Mouse (Mus musculus) c-Kit-negative CD71-positive TER-119-positive erythroid progenitor cells, embryonic 14.5 days (primary cell): ENCODE results near the gene Enpp5.

Source experiments
- DNase-seq: peaks from one replicate; pipeline ENCODE4 v3.0.0-alpha.2; 2013; ENCODE audit warnings: low read depth, low spot score

The Enpp5 gene

DNA sequence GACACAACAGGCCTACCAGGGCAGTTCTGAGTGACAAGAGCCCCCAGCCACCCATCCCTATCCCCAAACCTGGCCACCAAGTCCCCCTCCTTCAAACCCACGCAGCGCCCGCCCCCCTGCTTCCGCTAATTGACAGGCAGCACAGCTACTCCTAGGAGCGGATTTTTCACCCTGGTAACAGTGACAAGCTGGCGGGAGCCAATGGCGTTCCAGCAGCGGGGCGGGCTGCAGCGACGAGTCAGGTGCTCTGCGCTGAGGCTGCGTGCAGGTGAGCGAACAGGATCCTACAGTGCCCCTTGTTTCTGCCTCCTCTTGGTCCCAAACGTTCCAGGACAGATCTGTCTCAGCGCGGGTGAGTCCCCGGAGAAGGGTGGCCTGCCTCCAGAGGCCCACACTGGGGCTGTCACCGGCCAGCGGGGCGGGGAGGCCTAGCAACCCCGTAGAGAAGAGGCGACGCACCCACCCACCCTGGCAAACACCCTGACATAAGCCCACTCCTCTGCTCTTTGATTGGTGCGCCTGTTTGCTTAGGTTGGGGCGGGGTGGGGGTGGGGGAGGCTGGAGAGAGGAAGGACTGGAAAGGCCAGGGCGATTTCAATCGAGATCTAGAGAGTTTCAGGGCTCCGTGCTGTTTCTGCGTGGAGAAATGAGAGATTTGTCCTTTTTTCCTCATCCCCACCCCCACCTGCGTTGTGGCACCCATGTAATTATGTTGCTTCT is at the start of gene Enpp5:
Enpp5 (plus strand) TSS at position 183 of the 720 bp plus-strand sequence.
- no peak for DNase-seq

DNA sequence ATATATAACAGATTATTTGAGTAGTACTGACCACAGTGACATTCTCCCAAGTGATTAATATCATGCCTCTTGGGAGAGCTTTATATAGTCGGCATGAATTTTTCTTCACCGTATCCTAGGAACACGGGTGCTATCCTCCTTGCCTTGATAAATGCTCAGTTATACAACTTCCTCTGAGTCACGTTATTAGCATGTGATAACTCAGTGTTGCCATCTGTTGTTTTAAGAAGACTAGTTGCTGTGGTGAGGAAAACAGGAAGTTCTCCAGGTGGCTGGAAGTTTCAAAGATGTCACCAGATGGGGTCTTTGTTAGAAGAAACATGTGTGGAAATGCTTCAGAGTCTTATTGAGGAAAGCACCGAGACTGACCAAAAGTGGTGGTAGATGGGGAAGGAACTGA is 49.0 kb upstream of the Enpp5 start:
- no peak for DNase-seq

DNA sequence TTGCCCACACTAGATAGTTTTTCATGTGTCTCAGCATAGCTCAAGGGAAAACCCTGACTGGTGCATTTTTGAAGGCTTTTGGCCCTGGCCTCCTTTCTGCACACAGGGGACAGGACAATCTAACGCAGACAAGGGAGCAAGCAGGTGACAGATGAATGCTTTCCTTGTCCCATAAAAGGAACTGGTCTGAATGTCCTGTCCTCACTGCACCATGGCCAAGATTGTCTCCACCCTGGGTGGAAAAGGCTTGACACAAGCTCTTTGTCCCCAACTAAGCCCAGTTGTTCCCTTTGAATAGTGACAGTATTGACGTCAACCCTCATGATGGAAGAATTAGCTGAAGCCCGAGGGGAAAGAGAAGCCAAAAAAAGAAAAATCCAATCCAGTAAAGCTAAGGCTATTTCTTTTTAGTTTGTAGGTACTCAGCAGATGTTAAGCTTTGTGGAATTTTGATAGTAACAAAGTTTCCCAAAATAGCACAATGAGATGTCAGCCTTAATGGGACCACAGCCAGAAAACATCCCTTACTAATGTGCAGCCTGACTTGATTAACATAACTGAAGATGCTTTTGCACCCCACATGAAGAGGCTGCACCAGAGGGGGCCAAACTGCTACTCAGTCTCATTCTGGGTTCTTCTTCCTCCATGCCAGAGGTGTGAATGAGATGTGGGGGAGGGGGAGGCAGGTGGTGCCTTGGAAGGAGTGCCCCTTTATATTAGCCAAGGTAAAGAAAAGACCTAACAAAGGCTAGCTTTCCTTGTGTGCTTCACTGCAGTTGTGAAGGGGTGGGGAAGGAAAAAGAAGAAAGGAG is 47.6 kb upstream of the Enpp5 start:
- DNase-seq, result no peak

DNA sequence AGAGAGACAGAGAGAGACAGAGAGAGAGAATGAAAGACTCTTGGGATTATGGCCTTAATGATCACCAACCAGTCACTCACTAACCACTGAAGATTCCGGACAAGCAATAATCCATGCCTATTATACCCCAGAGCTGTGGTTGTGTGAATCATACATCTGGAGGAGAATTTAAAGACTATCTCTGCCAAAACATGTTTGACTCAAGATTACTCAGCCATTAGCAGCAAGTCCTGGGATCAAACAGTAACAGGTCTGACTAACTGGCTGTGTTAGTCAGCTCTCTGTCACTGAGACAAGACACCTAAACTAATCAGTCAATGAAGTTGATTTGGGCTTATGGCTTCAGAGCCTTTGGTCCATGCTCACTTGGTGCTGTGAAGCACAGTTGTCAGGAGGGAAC is 43.6 kb upstream of the Enpp5 start:
- DNase-seq, result no peak

DNA sequence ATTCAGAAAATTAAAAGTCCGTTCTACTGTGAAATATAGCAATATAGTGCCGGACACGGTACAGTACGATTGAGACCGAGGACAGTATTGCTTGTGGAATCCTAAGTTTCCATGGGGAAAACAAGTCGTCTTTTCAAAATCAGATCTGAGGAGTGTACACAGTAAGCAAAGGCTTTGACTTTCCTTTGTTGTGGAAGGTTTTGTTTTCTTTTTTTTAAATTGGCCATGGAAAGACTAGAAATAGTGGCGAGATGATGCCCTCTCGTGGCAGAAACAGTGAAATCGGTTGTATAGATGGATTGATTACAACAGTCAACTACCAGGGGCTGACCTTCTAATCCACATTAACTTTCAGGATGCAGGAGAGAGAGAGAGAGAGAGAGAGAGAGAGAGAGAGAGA is 40.0 kb upstream of the Enpp5 start:
- no peak for DNase-seq

DNA sequence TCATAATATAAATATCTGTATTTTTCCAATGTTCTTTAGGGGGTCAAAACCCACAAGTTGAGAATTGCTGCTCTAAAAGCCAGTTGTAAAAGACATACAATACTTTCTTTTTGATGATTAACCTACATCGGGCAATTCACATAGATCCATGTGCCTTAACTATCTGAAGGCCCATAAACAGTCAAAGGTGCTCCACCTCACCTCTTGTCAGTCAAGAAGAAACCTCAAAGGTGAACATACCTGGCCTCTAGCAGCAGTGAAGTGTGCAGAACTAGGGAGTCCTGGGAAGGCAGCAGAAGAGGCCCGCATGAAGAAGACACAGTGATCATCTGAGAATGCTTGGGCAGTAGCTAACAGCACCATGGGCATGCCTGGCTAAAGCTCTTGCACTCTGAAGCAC is 38.2 kb upstream of the Enpp5 start:
- no peak for DNase-seq

DNA sequence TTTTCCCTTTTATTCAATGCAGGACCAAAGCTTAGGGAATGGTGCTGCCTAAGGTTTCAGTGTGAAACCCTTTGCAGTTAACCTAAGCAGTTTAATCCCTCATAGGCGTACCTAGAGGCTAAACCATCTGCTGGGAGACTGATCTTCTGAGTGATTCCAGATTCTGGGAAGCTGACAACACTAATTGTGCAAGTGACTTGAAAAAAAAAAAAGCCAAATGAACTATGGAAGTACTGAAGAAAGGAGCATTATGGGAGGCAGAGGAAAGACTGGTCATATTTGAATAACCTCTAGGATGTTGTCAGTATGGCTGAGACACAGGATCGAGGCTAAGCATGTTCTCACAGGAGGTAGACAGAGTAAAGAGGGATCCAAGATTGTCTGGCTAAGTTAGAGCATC is 36.3 kb upstream of the Enpp5 start:
- no peak for DNase-seq

DNA sequence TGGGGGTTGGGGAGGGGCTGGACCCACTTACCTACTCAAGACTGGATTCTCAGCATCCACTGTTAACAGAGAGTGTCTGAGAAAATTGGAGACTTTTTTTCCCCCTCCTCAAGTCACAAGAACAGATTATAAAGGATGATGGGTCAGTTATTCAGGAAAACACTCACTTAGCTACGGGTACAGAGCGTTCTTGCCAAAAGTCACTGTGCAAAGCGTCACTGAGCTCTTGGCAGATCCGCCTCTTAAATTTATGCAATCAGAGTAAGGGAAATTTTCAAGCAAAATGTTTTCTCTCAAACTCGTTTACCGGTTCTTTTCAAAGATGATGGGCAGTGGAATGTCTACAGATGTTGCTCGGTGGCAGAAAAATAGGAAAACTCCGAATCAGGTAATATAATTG is 35.8 kb upstream of the Enpp5 start:
- no peak for DNase-seq

DNA sequence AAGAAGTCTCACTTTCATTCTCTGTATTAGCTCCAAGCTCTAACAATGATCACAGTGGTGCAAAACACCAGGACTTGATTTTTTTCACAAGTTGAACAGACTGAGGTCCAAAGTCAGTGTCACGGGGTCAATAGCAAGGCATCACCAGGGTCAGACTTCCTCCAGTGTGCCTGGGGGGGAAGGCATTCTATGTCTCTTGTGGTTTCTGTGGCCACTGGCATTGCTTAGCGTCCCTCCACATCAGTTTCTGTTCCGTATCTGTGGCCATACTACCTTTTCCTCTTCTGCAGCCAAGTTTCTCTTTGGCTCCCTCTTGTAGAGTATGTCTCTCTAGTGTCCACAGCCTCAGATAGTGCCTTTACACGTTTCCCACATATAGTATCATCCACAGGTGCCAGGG is 25.2 kb upstream of the Enpp5 start:
- DNase-seq, result no peak

DNA sequence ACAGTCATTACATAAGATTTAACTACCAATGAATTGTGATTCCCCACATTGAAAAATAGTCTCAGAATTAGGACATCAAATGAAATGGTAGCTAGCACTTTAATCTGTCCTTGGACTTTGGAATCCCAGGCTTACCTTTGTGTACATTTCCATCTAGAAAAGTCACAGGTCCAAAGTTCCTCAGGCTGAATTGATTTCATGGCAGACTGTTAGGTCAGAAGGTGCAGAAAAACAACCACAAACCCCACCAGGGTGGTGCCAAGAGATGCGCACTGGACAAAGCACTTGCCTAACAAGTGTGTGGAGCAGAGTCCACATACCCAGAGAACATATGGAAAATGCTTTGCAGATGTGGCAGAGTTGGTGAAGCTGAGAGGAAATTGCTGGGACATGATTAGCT is 21.5 kb upstream of the Enpp5 start:
- DNase-seq, result no peak

DNA sequence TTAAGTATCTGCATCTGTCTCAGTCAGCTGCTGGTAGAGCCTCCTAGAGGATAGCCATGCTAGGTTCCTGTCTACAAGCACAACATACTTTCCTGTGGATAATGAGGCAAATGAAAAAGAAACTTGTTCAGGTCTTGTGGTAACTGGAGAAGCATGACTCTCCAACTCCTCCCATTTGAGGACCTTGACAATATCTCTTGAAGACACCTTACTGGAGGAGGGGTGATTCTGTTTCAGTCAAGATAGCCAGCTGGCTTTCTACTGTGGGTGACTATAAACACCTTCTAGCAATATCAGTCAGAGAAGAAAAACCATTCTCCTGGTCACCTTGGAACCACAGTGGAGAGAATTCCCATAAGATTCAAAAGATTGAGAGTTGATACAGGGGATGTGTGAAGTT is 20.5 kb upstream of the Enpp5 start:
- DNase-seq, result no peak

DNA sequence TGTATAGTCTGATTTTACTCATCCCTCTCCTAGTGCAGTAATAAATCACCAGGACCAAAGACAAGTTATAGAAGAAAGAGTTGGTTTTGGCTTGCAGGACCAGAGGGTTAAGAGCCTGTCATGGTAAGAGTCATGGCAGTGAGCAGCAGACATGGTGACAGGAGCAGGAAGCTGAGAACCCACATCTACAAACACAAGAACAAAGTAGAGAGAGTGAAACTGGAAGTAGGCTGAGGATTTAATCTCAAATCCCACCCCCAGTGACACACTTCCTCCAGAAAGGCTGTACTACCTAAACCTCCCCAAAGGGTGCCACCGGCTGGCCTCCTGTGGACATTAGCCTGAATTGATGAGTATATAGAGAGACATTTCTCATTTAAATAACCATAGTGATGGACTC is 17.8 kb upstream of the Enpp5 start:
- DNase-seq, result no peak

DNA sequence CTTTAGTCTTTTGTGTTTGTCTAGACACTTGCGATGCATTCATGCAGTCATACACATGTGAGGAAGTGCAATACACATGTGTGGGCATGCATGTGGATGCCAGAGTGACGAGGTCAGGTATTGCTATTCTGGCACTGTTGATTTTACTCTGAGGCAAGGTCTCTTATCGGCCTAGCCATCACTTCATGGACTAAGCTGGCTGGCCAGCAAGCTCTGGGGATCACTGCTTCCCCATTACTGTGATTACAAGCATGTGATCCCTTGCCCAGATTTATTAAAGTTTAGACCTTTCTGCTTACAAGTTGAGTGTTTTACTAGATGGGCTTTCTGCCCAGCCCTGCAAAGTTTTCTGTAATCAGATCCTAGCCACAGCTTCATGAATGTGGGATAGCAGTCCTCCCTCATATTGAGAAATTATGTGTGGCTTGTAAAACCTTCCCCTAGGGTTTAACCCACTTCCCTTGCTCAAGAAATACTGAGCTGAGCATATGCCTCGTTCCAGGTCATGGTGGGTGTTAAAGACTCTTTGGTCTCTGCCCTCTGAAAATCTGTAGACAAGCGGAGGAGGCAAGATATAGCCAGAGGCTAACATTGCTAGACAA is 17.2 kb upstream of the Enpp5 start:
- DNase-seq, result no peak

DNA sequence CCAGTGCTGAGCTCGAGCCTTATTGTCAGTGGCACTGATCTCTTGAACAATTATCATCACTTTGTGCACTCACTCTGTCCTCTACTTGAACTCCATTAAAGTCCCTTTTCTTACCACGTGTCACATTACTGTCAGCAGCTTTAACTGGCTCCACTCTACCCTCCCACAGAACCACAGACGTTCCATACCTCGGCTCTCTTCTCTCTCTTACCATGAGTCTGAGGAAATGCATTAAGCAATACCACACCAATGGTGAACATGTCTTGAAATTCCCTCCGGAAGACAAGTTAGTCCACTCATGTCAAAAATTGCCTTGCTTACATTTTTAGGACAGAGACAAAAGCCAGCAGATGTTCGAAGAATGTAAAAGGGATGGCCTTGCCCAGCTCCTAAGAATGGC is 9.7 kb upstream of the Enpp5 start:
- no peak for DNase-seq

DNA sequence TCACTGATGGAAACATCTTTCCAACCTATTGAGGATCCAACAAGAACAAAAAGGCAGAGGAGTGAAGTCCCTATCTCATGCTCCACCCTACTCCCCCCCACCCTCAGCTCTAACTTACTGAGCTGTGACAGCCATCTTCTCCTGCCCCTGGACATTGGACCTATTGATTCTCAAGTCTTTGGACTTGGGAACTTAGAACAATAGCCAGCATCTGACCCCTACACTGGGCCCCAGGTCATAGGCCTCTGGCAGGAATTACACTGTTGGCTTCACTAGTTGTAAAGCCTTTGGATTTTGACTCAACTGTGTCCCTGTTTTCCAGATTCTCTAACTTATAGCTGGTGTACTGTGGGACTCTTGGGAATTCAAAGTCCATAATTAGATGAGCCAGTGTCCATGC is 6.9 kb upstream of the Enpp5 start:
- no peak for DNase-seq

DNA sequence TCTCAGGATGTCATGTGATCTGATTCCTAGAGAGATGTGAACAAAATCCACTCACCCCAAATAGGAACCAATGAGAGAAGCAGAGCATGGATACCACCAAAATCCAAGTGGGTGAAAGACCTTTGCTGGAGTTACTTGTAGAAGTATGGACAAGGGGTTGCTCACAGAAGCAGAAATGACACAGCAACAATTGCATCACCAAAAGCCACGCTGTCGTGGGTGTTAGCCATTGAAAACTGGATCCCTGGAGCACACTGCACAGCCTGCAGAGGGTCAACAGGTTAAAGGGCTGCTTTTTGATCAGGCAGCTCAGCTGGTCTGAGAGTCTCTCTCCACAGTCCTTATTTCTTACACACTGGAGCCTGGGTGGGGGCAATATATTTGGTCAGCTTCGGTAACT is 3.0 kb upstream of the Enpp5 start:
- DNase-seq, result no peak

DNA sequence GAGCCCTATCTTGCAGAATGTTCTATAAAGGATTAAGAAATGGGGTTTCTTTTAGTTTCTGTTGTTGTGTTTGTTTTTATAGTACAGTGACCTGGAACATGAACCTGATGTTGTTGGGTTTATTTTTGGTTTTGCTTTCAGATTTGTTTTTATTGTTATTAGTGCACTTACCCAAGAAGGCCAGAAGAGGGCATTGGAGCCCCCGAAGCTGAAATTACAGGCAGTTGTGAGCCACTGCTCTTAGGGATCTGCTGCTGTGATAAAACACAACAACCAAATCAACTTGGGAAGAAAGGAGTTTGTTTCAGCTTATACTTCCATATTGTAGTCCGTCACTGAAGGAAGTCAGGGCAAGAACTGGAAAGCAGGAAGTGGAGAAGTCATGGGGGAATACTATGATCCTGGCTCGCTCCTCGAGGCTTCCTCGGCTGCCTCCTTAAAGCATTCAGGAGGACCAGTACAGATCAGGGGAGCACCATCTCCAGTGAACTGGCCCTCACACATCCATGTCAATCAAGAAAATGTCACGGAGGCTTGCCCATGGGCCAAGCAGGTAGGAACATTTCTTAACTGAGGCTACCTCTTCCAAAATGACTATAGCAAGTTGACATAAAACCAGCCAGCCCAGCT is 2.4 kb upstream of the Enpp5 start:
- no peak for DNase-seq

DNA sequence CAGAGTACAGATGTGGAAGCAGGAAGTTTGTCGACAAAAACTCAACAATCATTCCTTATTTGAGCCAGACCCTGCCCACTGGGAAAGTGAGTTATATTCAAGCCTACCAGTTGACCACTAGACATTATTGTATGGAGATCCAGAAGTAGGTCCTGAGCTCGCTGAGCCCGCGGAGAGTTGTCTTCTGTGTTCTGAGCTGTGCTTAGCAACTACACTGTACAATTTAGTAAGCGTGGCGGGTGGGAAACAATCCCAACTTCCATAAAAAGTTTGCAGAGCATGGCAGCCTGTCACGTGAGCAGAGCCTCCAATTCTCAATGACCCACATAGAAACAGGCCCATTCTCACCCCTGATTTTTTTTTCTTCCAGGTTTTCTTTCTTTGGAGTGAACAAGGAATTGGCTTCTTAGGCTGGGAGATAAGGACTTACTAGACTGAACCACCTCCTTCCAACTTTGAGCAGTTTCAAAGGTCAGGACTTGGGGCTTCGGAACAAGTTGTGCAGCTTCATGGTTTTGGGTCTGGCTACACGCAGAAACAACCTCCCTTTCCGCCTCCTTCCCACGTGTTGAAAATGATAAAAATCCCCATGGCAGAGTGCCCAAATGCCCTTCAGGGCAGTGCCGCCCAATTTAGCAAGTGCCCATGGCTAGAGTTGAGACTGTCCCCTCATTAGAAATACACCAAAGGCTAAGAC is 1.3 kb upstream of the Enpp5 start:
- DNase-seq, result no peak

DNA sequence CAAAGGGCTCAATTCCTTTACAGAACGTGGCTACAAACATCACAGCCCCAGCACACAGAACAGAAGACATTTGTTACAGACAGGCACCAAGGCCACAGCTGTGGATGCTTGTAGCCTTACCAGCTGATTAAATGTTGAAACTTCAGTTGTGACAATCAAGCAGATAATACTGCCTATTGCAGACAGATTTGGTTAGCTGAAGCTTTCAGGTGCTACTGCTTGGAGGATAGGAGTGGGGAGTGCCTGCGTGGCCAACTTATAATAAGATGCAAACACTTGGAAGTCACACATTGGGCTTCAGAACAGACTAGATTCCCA is 811 bp upstream of the Enpp5 start:
- no peak for DNase-seq

DNA sequence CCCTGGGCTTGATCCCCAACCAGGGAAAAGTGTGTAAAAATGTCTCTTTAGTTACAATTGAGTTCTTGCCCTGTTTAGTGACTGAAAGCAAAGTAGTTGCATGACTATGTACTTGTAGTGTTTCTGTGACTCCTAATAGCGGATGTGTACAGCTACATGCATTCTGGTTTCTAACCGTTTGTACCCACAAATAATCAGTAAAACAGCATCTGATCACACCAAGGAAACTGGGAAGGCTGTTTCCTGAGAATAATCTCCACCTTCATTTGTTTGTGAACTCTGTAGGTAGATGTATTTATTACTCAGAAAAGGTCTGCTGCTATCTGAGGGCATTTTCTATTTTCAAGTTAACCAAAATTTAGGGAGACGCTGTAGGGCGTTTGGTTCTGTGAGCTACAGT is 4.5 kb downstream of the Enpp5 start:
- no peak for DNase-seq

DNA sequence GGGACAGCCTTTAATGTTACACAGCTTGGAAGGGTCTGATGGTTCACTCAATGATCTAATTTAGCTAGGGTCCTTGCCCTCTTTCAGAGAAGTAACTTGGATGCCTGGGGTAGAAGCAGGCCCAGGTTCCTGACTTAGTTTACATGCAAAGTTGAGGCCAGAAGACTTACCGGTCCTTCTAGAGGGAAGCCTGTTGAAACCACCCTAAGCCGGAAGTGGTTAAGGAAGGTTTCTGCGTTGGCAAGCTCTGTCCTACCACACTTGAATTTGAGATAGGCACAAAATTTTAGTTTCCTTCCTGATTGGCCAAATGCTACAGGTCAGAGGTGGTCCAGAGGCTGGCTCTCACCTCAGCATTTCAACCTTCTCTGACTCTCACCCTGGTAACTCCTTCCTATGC is 9.6 kb downstream of the Enpp5 start:
- no peak for DNase-seq

DNA sequence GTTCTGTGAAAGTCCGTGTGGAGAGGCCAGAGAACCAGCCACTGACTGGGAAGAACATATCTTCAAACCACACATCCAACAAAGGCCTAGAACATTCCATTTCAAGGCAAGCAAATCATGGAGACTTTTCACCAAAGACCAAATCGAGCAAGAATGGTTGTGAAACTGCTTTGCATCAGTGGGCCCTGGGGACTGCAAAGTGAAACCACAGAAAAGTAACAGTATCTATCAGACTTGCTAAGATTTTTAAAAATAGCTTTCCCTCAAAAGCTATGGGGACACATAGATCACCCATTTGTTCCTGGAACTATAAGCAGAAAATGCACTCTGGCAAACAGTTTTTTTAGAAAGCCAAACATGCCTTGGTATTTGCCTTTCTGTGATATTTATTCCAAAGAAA is 12.3 kb downstream of the Enpp5 start:
- DNase-seq, result no peak
